Mouse (Mus musculus) ES-E14 (cell line): ENCODE measurements around the gene Zfp213. TPM values are rescaled to one million over a fixed set of nuclear protein-coding genes. Genes with fewer than 3 reads are reported as not detected.
A peak's percentile ranks its signal among the peaks of the same experiment; 100 is the strongest.

ENCODE experiments used
- DNase-seq: peaks from one replicate; pipeline ENCODE4 v3.0.0-alpha.2; 2013; ENCODE audit warnings: low read depth, low spot score
- H3K27ac ChIP-seq: 2 replicates; pipeline ENCODE4 v1.5.1; 2012; ENCODE audit warnings: low read depth, mild to moderate bottlenecking, low read length, moderate library complexity, mixed read lengths; ENCODE audit not compliant: poor library complexity, insufficient read depth, severe bottlenecking
- H3K36me3 ChIP-seq: 2 replicates; pipeline ENCODE4 v1.6.1; 2012; ENCODE audit warnings: mild to moderate bottlenecking, low read length, moderate library complexity, mixed read lengths; ENCODE audit not compliant: control insufficient read depth, poor library complexity, insufficient read depth, severe bottlenecking
- H3K4me1 ChIP-seq, 2 experiments: fragments of 150-350 bp in 1 of 2; sonication (generic) in 1 of 2; 2 replicates each; pipeline ENCODE4 v1.6.1; 2012; ENCODE audit warnings: low read length in 2 of 2, mild to moderate bottlenecking in 1 of 2, mixed read lengths in 1 of 2; ENCODE audit not compliant: control insufficient read depth in 2 of 2, insufficient read depth in 2 of 2, poor library complexity in 1 of 2
- H3K4me3 ChIP-seq, 2 experiments: fragments of 150-350 bp in 1 of 2; sonication (generic) in 1 of 2; 2 replicates each; pipeline ENCODE4 v1.5.1; 2012; ENCODE audit warnings: low read length in 2 of 2, low read depth in 1 of 2, mild to moderate bottlenecking in 1 of 2, mixed read lengths in 1 of 2; ENCODE audit not compliant: insufficient read depth in 1 of 2, poor library complexity in 1 of 2, severe bottlenecking in 1 of 2
- H3K9ac ChIP-seq: 2 replicates; pipeline ENCODE4 v1.6.1; 2012; ENCODE audit warnings: low read depth, mild to moderate bottlenecking, low read length, mixed read lengths; ENCODE audit not compliant: poor library complexity, insufficient read depth, severe bottlenecking
- H3K9me3 ChIP-seq: fragments of 150-350 bp; sonication (generic); 2 replicates; pipeline ENCODE4 v1.6.1; 2012; ENCODE audit warnings: low read depth, mild to moderate bottlenecking, low read length; ENCODE audit not compliant: control insufficient read depth, insufficient read depth
- CHD2 ChIP-seq: IDR thresholded peaks from 2 replicates; pipeline ENCODE4 v1.6.1; 2014; ENCODE audit warnings: mild to moderate bottlenecking, low read depth, low read length, inconsistent platforms
- HCFC1 ChIP-seq: IDR thresholded peaks from 2 replicates; pipeline ENCODE4 v1.6.1; 2012; ENCODE audit warnings: low read length, inconsistent platforms, borderline replicate concordance; ENCODE audit not compliant: insufficient read depth
- MAFK ChIP-seq: IDR thresholded peaks from 2 replicates; pipeline ENCODE4 v1.6.1; 2014; ENCODE audit warnings: mild to moderate bottlenecking, low read depth, low read length, inconsistent platforms; ENCODE audit not compliant: insufficient read depth
- ZC3H11A ChIP-seq: IDR thresholded peaks from 2 replicates; pipeline ENCODE4 v1.6.1; 2012; ENCODE audit warnings: low read depth, mild to moderate bottlenecking, inconsistent platforms, low read length, borderline replicate concordance
- ZNF384 ChIP-seq: IDR thresholded peaks from 2 replicates; pipeline ENCODE4 v1.6.1; 2012; ENCODE audit warnings: low read depth, low read length, inconsistent platforms
- in situ Hi-C, 2 experiments: fragments of 600-800 bp; cut with MboI; formaldehyde crosslinking; loops; one replicate each; pipeline ENCODE4 v1.15.1; 2025; ENCODE audit warnings: low sequenced_read_pairs in 2 of 2, inconsistent platforms in 1 of 2; ENCODE audit not compliant: unreplicated experiment in 2 of 2
- total RNA-seq: library from RNA; depleted of rRNA; stranded (reverse); fragments of 300-350 nt; gene quantifications from 2 replicates; pipeline ENCODE4 v1.2.3, GENCODE M21; 2012

The Zfp213 gene
- total RNA-seq, 1 experiment, result 8.4 TPM

GRCm38 (mm10) chr17:23584786-23585185 is 20.7 kb upstream of the Zfp213 start:
- in situ Hi-C loops, result no loop called here
- Histone ChIP-seq H3K9me3 (no peaks in the 10 kb centered on the region), H3K36me3 (peaks cover 13% of the 10 kb centered on the region; the same call in 1 of the 2 replicates), H3K9ac (no peak overlapping the region), H3K4me3 (no peak overlapping the region), H3K27ac (no peak overlapping the region), H3K4me1 (peaks cover 0 to 3% of the 10 kb centered on the region in 2 experiments; a peak in 1 of 4 replicates)
- no peak for TF ChIP-seq ZC3H11A
- no peak for DNase-seq

- Histone ChIP-seq H3K4me3 (peak overlapping the region; percentile 44 to 57), H3K27ac (no peak overlapping the region), H3K4me1 (no peaks in the 10 kb centered on the region; a peak in 1 of 4 replicates), H3K9me3 (no peaks in the 10 kb centered on the region), H3K9ac (peak overlapping the region; percentile 45), H3K36me3 (peaks cover 34% of the 10 kb centered on the region; the same call in 1 of the 2 replicates)
- no peak for TF ChIP-seq HCFC1
- no peak for TF ChIP-seq CHD2
- TF ChIP-seq ZC3H11A, result no peak
- TF ChIP-seq ZNF384, result no peak
- no peak for TF ChIP-seq MAFK
- no peak for DNase-seq
- in situ Hi-C loops, result no loop called here
These were observed 12.0 kb upstream of the Zfp213 start for GRCm38 (mm10) chr17:23575951-23576552.

GRCm38 (mm10) chr17:23574130-23574529 is 10.1 kb upstream of the Zfp213 start:
- Histone ChIP-seq H3K9ac (no peak overlapping the region), H3K27ac (no peak overlapping the region), H3K36me3 (peaks cover 22% of the 10 kb centered on the region; the same call in 1 of the 2 replicates), H3K9me3 (no peaks in the 10 kb centered on the region), H3K4me3 (no peak overlapping the region), H3K4me1 (no peaks in the 10 kb centered on the region; a peak in 1 of 4 replicates)
- TF ChIP-seq HCFC1 (no peak), ZC3H11A (no peak), ZNF384 (no peak), MAFK (no peak), CHD2 (no peak)
- in situ Hi-C loops, result no loop called here
- DNase-seq, result no peak

- Histone ChIP-seq H3K27ac (no peak overlapping the region), H3K9ac (no peak overlapping the region), H3K9me3 (no peaks in the 10 kb centered on the region), H3K36me3 (peaks cover 15% of the 10 kb centered on the region; the same call in 1 of the 2 replicates), H3K4me1 (no peaks in the 10 kb centered on the region; a peak in 1 of 4 replicates), H3K4me3 (no peak overlapping the region)
- in situ Hi-C loops, result no loop called here
- TF ChIP-seq ZC3H11A, result 0 out of 2 replicates have a peak, but pooled peaks have one; percentile 5
- TF ChIP-seq CHD2, result no peak
- no peak for TF ChIP-seq HCFC1
- TF ChIP-seq MAFK, result no peak
- DNase-seq, result no peak
These were observed 8.0 kb upstream of the Zfp213 start for GRCm38 (mm10) chr17:23572059-23572458.

GRCm38 (mm10) chr17:23571084-23571483 is 7.0 kb upstream of the Zfp213 start:
- TF ChIP-seq MAFK (no peak), HCFC1 (no peak), ZNF384 (no peak), ZC3H11A (no peak), CHD2 (no peak)
- Histone ChIP-seq H3K36me3 (peaks cover 6% of the 10 kb centered on the region; the same call in 1 of the 2 replicates), H3K27ac (no peak overlapping the region), H3K9ac (no peak overlapping the region), H3K4me3 (no peak overlapping the region), H3K9me3 (no peaks in the 10 kb centered on the region), H3K4me1 (no peaks in the 10 kb centered on the region; a peak in 1 of 4 replicates)
- in situ Hi-C loops, result no loop called here
- DNase-seq, result no peak
